Mouse (Mus musculus) heart, embryonic 16.5 days (tissue): ENCODE data around the gene Paqr3. TPM values are rescaled to one million over a fixed set of nuclear protein-coding genes. Genes with fewer than 3 reads are reported as not detected.

Source experiments
- ATAC-seq: fragments of 200-750 bp; cut with Nextera tagmentation; replicated peaks from 2 replicates; pipeline ENCODE4 v1.8.0; 2017; ENCODE audit warnings: moderate number of reproducible peaks; ENCODE audit not compliant: insufficient read depth, low FRiP score; ENCODE audit errors: extremely low read depth
- H3K27ac ChIP-seq: fragments of 300-500 bp; sonication (generic); 2 replicates; pipeline ENCODE4 v1.5.1; 2014; ENCODE audit warnings: mild to moderate bottlenecking, low read length, control low read depth, moderate library complexity
- H3K27me3 ChIP-seq: fragments of 300-500 bp; sonication (generic); 2 replicates; pipeline ENCODE4 v1.6.1; 2014; ENCODE audit warnings: low read length, mixed read lengths; ENCODE audit not compliant: control insufficient read depth, insufficient read depth
- H3K36me3 ChIP-seq: fragments of 300-500 bp; sonication (generic); 2 replicates; pipeline ENCODE4 v1.6.1; 2014; ENCODE audit not compliant: control insufficient read depth, insufficient read depth
- H3K4me1 ChIP-seq: fragments of 300-500 bp; sonication (generic); 2 replicates; pipeline ENCODE4 v1.6.1; 2014; ENCODE audit warnings: low read length, mixed read lengths; ENCODE audit not compliant: control insufficient read depth, insufficient read depth
- H3K4me2 ChIP-seq: fragments of 300-500 bp; sonication (generic); 2 replicates; pipeline ENCODE4 v1.6.1; 2014; ENCODE audit warnings: low read depth, mild to moderate bottlenecking, control low read depth, low read length
- H3K4me3 ChIP-seq: fragments of 300-500 bp; sonication (generic); 2 replicates; pipeline ENCODE4 v1.5.1; 2014; ENCODE audit warnings: mild to moderate bottlenecking, control low read depth, low read length
- H3K9ac ChIP-seq: fragments of 300-500 bp; sonication (generic); 2 replicates; pipeline ENCODE4 v1.6.1; 2014; ENCODE audit warnings: low read length, control low read depth
- H3K9me3 ChIP-seq: fragments of 300-500 bp; sonication (generic); replicated peaks from 2 replicates; pipeline ENCODE4 v1.6.1; 2016; ENCODE audit warnings: low read length; ENCODE audit not compliant: control insufficient read depth
- WGBS: fragments of 180-500 bp; shearing (Covaris S2); extraction: QIAGEN DNeasy Blood & Tissue Kit; methylation state at CpG from one replicate; pipeline ENCODE4 v1.1.7; 2014; 5-methylcytosine and 5-hydroxymethylcytosine counted together
- polyA plus RNA-seq: library from polyadenylated mRNA; unstranded; fragments of >200 nt; fragmentation: Nextera tagmentation; extraction: Ambion mirVana; gene quantifications from 2 replicates; pipeline ENCODE4 v1.2.1, GENCODE M21; 2015

Paqr3 gene
- 1.3 and 1.6 TPM in 2 replicates for polyA plus RNA-seq

DNA sequence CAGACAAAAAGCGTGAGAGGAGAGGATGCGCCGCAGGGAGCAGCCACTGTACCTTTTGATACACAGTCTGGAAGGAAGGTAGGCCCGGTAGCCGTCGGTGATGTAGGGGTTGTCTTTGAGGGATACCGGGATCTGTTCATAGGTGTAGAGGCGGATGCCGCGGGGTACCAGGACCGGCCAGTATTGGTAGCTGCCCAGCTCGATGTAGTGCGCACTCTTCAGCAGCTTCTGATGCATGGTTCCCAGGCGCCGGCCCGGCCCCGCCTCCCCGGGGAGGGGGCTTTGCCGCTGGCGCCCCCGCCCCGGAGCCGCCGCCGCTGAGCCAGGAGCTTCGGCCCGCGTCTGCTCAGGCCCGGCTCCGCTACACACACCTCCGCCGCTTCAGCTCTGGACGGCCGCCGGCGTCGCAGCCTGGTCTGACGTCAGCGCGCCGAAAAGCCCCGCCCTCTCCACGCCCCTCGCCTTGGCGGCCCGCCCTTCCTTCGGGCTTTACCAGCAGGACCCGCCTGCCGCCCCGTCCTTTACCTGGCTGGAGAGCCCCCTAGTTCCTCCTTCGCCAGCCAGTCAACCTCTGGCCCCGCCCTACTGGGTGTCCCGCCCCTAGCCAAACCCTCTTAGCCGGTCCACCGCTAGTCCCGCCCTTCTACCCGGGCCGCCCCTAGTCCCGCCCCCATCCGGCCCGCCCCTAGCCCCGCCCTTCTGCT is at the start of gene Paqr3:
Gene Paqr3, minus strand, starts transcription at position 390 of the 704 bp plus-strand sequence.
- peaks cover 6% of the 10 kb centered on the region for H3K4me1 ChIP-seq
- H3K4me2 ChIP-seq, result peak within 1 kb of the TSS; percentile 88
- peak; percentile 98 for ATAC-seq
- H3K36me3 ChIP-seq, result no peaks in the 10 kb centered on the region
- H3K9ac ChIP-seq, result peak within 1 kb of the TSS; percentile 81
- H3K27ac ChIP-seq, result peak within 1 kb of the TSS; percentile 42; the same call in 1 of the 2 replicates
- peak within 1 kb of the TSS; percentile 74 for H3K4me3 ChIP-seq
- WGBS, result under 1% methylated on average over 60 of the region's 62 CpGs
- H3K9me3 ChIP-seq, result no peaks in the 10 kb centered on the region
- no peaks in the 10 kb centered on the region for H3K27me3 ChIP-seq

GRCm38 (mm10) chr5:97154688-97155087 is 43.3 kb upstream of the Paqr3 start:
- Histone ChIP-seq H3K36me3 (no peaks in the 10 kb centered on the region), H3K9ac (no peak overlapping the region), H3K4me2 (no peak overlapping the region), H3K9me3 (no peaks in the 10 kb centered on the region), H3K27me3 (no peaks in the 10 kb centered on the region), H3K4me3 (no peak overlapping the region), H3K27ac (no peak overlapping the region), H3K4me1 (no peaks in the 10 kb centered on the region)
- WGBS, result 34% methylated on average over 1 of the region's 1 CpGs
- ATAC-seq, result no peak

GRCm38 (mm10) chr5:97135331-97135730 is 23.9 kb upstream of the Paqr3 start:
- Histone ChIP-seq H3K4me2 (no peak overlapping the region), H3K4me3 (no peak overlapping the region), H3K9ac (no peak overlapping the region), H3K27ac (no peak overlapping the region), H3K36me3 (no peaks in the 10 kb centered on the region), H3K9me3 (no peaks in the 10 kb centered on the region), H3K27me3 (no peaks in the 10 kb centered on the region), H3K4me1 (no peaks in the 10 kb centered on the region)
- ATAC-seq, result no peak
- WGBS, result 82% methylated on average over 2 of the region's 2 CpGs

GRCm38 (mm10) chr5:97129589-97129988 is 18.2 kb upstream of the Paqr3 start:
- 92% methylated on average over 2 of the region's 2 CpGs for WGBS
- Histone ChIP-seq H3K4me3 (no peak overlapping the region), H3K27ac (no peak overlapping the region), H3K4me2 (no peak overlapping the region), H3K4me1 (no peaks in the 10 kb centered on the region), H3K9ac (no peak overlapping the region), H3K9me3 (no peaks in the 10 kb centered on the region), H3K27me3 (peaks cover 7% of the 10 kb centered on the region), H3K36me3 (no peaks in the 10 kb centered on the region)
- ATAC-seq, result no peak

DNA sequence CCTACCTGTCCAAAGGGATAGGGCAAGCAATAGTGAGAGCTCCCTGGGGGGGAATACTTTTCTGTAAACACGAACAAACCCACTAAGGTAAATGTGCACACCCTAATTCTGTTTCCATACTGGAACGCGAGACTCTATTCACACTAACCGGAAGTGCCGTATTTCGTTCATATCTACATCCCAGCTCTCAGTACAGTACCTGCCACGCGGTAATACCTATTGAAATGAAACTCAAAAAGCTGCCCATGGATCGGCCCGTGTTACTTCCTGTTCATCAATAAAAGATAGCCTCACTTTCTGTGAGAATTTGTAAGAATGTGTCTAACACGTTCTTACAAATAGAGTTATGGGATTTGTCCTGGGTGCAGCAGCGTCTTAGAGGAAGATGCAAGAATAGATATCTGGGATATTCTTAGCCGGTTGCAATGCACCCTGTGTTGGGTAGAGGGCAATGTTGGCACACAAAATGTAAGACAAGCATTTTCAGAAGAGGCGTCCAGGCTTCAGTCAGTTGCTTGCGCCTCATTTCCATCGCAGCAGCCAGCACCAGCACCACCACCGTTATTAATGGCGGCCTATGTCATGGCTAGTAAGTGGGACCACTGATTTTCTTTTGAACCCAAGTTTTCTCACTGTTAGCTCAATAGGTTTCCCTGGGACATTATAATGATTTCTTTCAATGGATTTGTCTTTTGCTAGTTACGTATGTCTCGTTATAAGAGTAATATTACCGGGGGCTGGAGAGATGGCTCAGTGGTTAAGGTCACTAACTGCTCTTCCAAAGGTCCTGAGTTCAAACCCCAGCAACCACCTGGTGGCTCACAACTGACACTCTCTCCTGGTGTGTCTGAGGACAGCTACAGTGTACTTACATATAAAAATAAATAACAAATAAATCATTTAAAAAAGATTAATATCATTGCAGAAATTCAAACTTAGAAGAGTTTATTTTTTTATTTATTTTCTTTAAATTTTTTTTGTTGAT is 17.1 kb upstream of the Paqr3 start:
- H3K4me3 ChIP-seq, result peak overlapping the region; percentile 3; the same call in 1 of the 2 replicates
- H3K27ac ChIP-seq, result no peak overlapping the region
- ATAC-seq, result no peak

GRCm38 (mm10) chr5:97127284-97127683 is 15.9 kb upstream of the Paqr3 start:
- Histone ChIP-seq H3K9me3 (no peaks in the 10 kb centered on the region), H3K4me2 (no peak overlapping the region), H3K9ac (no peak overlapping the region), H3K4me3 (no peak overlapping the region), H3K27ac (no peak overlapping the region), H3K4me1 (no peaks in the 10 kb centered on the region), H3K36me3 (no peaks in the 10 kb centered on the region), H3K27me3 (peaks cover 7% of the 10 kb centered on the region)
- no peak for ATAC-seq
- 78% methylated on average over 6 of the region's 6 CpGs for WGBS

More for the DNA sequence above, 17.1 kb upstream of the Paqr3 start:
- H3K4me2 ChIP-seq, result peak overlapping the region; percentile 29
- WGBS, result 44% methylated on average over 21 of the region's 21 CpGs
- no peaks in the 10 kb centered on the region for H3K9me3 ChIP-seq
- H3K36me3 ChIP-seq, result no peaks in the 10 kb centered on the region
- H3K4me1 ChIP-seq, result no peaks in the 10 kb centered on the region
- H3K27me3 ChIP-seq, result peaks cover 7% of the 10 kb centered on the region
- no peak overlapping the region for H3K9ac ChIP-seq

DNA sequence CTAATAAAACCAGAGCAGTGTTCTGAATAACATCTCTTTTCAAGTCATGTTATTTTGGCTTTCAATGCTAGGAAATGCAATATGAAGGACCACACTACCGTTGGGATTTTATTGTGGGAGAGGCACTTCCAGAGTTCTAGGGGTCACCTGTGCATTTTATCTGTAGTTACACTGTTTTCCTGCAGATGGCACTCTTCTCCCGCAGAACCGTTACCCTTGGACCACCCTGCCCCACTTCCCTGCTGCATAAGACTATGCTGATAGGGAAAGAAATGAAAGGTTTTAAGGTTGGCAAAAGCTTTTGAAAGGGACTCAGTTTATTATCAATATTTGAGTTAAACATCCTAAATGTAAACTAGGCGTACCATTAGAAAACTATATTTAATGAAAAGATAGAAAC is 14.6 kb upstream of the Paqr3 start:
- H3K36me3 ChIP-seq, result no peaks in the 10 kb centered on the region
- 17% methylated on average over 4 of the region's 4 CpGs for WGBS
- ATAC-seq, result no peak

DNA sequence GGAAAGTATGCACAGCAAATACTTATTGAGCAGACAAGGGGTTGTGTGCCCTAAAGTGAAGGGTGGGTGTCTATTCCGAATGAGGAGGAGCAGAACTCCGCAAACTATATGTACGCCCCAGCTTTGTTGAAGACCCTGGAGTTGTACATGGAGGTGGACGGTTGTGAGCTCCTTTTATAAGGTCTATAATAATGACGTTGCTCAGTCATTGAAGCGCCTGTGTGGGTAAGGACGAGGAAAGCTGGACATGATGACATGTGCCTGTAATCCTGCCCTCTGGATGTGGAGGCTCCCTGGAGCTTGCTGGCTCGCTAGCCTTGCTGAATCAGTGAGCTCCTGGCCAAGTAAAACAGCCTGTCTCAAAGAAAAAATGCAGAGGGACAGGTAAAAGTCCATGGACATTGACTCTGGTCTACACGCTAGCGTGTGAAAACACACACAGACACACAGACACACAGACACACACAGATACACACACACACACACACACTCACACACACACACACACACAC is 14.1 kb upstream of the Paqr3 start:
- H3K9ac ChIP-seq, result no peak overlapping the region
- no peak overlapping the region for H3K4me2 ChIP-seq
- no peak overlapping the region for H3K27ac ChIP-seq
- H3K27me3 ChIP-seq, result peaks cover 7% of the 10 kb centered on the region
- ATAC-seq, result no peak
- H3K4me1 ChIP-seq, result no peaks in the 10 kb centered on the region
- no peaks in the 10 kb centered on the region for H3K9me3 ChIP-seq
- no peak overlapping the region for H3K4me3 ChIP-seq
- WGBS, result 65% methylated on average over 10 of the region's 10 CpGs
- no peaks in the 10 kb centered on the region for H3K36me3 ChIP-seq

More for the DNA sequence above, 14.6 kb upstream of the Paqr3 start:
- no peak overlapping the region for H3K4me3 ChIP-seq
- H3K4me2 ChIP-seq, result no peak overlapping the region
- H3K27me3 ChIP-seq, result peaks cover 7% of the 10 kb centered on the region
- no peak overlapping the region for H3K27ac ChIP-seq
- H3K9ac ChIP-seq, result no peak overlapping the region
- H3K4me1 ChIP-seq, result no peaks in the 10 kb centered on the region
- H3K9me3 ChIP-seq, result no peaks in the 10 kb centered on the region
